Mouse (Mus musculus): ENCODE data around the gene Rab34.

DNA sequence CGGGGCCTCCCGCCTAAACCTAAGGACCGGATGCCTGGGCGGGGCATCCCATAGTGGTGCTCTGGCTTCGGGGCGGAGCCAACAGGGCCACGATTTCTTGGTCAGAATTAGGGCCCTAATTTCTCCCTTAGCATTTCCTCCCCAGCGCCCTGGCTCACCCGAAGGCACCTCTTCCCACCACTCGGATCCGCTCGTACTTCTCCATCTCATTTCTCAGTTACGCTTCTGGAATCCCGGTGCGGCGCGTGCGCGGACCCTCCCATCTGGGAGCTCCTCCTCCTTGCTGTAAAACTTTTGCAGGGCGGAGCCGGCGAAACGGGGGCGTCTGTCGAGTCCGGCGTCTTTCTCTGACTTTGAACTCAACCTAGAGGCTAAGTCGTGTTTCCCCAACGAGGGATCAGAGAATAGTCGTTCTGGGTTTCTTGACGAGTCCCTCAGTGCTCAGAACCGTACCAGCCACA is 11.8 kb upstream of the Rab34 start, which contains the start of the genes Nek8 and Tlcd1:
- TF ChIP-seq CTCF (IDR thresholded peaks at IDR 0.05; ENCODE audit: low read depth, low read length) (no peak), POLR2A (IDR thresholded peaks at IDR 0.05; ENCODE audit: extremely low read depth, insufficient read depth, low read length) (0 out of 2 replicates have a peak, but pooled peaks have one; percentile 54)
